Mouse (Mus musculus) natural killer cell, adult 2 months (primary cell): ENCODE results near the gene Itpk1.

Source experiments
- DNase-seq, 2 experiments: peaks; one replicate each; pipeline ENCODE4 v3.0.0; 2022; ENCODE audit warnings: low spot score in 2 of 2

The Itpk1 gene

DNA sequence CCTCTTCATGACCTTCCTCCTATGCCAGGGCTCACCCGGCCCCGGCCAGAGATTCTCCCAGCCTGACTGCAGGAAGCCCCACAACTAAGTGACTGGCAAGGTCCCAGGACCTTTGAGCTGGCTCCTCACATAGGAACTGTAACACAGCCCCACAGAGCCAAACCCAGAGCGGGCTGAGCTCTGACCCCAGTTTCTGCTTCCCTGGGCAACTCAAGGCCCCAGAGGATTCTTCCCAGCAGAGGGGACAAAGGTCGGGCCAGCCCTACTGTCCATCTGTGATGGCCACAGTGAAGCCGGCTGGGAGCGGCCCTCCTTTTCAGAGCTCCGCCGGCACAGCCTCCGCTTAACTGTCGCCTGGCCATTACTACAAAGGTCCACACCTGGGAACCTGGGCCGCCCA lies 13.6 kb downstream of the Itpk1 start:
- no peak for DNase-seq

DNA sequence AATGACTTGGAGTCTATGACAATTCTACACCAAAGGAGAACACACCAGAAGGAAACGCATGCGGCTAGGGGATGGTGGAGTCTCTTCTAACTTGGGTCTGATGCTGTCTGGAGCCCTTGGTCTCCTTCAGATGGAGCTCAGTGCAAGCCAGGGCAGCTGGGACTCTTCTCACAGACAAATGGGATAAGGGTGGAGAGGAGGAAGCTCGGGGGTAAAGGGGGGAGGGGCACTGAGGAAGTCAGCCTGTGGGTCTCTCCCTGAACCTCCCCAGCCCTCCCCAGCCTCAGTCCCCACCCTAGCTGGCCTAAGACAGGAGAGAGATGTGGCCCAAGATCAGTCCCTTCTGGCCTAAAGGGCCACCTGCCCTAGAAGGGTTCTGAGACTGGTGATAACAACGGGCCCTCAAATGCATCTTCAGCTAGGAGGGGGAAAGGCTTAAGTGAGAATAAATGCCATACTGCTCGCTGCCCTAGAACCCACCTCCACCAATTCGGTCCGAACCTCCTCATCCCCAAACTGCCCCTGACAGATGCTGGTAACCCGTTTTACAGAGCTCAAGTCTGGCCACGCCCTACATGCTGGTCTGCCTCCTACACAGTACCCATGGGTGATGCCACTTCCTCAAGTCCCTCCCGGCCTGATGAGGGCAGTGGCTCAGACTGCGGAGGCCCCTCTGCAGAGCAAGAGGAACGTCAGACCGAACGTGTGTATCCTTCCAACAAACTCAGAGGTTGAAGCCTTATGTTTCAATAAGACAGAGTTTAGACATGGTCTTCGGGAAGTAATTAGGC lies 14.8 kb downstream of the Itpk1 start:
- peak; percentile 54 to 55 for DNase-seq

DNA sequence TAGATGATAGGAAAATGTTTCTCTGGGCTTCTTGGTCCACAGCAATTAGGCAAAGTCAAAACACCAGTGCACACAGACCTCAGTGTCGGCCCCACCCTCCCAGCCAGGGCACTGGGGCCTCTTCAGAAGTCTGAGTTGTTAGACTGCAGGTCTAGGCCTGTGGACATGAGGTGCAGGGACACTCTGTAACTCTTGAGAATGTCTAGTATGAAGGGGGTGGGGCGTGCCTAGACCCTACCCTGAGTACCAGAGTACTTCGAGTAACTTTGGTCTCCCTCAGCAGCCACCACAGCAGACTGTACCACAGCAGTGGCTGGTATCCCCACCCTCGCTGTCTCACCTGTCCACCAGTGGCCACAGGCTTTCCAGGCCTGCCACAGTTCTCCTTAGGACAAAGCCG lies 18.4 kb downstream of the Itpk1 start:
- no peak for DNase-seq

DNA sequence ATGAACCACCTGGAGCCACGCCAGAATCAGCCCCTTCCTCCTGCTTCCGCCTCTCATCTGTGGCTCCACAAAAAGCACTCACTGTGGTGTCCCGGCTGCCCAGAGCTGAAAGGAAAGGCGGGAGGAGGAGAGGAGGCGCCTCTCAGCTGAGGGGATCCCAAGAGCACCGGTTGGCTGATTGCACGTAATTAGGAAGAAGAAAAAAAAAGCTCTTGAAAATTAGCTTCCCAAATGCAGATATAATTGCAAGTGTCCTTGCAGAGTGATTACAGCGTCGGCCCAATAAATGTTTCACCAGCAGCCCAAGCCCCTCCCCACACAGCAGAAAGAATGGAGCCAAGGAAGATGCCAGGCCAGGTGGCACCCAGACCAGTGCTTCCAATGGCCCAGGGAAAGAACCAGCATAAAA lies 19.2 kb downstream of the Itpk1 start:
- DNase-seq, result no peak

DNA sequence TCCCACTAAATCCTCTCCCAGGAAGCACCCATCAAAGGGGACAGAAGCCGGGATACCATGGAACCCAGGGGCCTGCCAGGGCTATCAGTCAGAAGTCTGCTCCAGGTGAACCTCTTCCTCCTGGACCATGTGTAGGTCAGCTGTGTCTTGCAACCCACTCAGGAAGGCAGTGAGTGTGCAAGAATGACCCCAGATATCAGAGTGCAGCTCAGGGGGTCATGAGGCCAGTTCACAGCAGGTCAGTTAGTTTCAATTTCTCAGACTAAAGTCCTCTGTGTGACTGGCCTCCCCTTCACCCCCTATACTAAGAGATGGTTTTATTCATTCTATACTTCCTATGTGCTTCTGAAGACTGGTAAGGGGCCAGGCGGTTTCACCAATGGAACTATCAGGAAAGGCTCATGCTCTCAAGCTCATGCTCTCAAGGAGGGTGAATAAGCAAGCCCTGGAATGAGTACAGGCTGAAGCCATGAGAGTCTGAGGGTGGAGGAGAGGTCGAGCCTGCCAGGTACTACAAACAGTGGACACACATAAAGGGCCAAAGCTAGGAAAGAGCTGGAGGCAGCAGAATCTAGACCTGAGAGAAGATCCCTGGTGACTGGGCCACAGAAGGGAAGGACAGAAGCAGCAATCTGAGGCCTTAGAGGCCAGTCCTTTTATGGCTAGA lies 19.9 kb downstream of the Itpk1 start:
- no peak for DNase-seq

DNA sequence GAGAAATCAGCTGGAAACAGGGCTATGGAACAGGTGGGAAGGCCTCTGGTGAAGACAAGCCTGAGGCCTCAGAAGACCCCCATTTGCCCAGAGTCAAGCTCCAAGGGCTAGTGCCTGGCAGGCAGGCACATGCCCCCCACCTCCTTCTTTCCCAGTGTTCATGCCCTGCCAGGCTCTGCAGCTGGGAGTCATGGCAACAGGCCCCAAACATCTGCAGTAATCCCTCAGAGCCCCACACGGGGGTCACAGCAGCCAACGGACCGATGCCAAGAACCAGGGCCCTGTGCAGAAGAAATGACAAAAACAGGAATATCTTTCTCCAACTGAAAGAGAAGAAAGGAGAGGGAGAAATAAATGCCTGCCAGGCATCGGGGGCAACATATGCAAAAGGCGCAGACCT lies 20.8 kb downstream of the Itpk1 start:
- DNase-seq, result no peak

DNA sequence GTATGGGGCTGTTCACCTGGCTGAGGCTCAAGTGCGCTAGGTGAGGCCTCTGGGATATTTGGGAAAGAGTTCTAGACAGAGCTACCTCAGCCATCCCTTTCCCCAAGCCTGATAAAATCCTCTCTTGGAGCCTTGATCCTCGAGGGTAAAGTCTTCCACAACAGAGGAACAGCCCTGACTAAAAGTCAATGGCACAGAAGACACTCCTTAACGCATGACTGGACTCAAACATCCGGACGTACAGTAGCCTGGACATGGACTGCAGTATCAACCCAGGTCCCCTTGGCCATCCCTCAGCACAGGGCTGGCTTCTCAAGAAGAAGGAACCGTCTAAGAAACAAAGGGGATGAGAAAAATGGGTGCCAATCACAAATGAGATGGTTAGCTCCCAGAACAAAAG lies 21.3 kb downstream of the Itpk1 start:
- no peak for DNase-seq

DNA sequence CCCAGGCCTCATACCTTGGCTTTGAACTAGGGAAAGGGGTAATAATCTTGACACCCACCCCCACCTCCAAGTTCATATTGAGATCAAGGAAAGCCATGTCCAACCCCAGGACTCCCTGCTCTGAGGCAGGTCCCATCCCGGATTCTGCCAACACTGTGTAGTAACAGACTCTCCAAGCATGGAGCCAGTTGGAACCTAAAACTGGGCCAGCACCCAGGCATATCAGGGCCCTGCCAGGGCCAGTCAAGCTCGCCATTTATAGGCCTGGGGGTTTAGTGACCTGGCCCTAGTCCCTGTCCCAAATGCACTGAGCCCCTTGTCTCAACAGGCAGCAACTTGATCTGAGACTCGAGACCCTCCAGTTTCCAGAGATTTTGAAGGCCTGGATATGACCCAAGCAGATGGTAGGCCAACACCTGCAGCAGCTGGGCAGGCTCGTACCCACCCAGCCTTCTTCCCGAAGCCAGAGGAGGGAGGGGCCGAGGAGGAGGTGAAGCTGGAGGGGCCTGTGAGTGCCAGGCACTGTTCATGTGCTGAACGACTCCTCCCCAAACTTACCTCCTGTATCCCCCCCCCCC lies 21.9 kb downstream of the Itpk1 start:
- DNase-seq, result no peak

DNA sequence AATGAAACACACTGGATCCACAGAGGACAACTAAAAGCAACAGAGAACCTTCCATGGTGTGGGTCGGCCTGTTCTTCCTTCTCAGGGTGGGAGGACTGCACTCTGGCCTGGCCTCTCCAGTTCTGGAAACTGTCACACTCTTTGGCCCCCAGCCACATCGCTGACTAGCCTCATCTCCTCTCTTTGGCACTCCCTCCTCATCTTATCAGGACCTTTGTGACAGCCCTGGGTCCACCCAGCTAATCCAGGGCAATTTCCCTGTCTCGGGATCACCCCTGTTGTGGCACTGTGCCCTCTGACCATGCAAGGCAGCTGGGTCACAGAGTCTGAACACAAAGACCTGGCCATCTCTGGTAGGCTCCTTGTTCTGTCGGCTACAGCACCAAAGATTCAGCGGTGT lies 22.6 kb downstream of the Itpk1 start:
- DNase-seq, result no peak

DNA sequence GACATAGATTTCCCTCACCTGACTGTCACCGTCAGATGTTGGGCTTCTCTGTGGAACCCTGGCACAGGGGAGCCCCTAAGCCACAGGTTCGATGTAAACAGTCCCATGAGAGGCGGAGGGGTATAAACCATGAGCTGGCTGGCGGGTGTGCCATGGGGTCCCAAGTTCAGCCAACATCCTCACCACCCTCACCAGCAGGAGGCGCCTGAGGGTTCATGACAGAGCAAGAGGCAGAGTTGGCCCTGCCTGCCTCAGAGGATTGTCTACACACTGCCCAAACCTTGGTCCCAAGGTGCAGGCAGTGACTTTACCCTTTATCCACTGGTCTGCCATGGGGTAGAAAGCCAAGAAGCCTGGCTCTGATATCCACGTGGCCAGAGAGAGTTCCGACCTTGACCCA lies 23.1 kb downstream of the Itpk1 start:
- peak in 1 of 2 experiments; percentile 48 for DNase-seq

DNA sequence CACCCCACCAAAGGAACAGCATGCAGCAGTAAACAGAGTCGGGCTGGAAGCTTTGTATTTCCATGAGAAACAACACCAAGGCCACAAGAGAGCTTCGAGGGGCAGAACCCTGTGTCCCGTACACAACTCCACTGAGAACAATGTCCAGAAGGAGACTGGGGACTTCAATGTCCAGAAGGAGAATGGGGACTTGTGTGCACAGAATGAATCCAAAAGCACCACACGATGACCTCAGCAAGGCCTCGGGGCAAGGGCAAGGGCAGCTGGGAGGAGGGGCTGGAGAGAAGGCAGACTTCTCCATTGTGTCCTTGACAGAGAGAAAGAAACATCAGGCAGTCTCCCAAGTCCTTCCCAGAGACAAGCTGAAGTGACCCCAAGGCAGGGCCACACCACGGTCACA lies 25.9 kb downstream of the Itpk1 start:
- DNase-seq, result no peak

DNA sequence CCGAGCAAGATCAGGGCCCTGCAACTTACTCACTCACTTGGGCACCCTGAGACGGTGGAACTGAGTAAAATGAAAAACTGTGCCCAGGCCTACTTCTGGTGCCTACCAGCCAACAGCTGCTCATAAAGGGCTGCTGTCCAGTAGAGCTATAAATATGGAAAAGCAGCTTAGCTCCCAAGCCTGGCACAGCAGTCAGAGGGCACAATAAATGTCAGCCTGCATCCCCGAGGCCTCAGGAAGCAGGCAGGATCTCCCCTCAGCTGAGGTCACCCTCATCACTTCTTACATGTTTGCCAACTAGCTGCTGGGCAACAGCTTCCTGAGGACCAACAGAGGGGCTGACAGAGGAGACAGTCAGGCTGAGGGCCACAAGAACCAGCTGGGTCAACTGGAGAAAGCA lies 27.6 kb downstream of the Itpk1 start:
- no peak for DNase-seq

DNA sequence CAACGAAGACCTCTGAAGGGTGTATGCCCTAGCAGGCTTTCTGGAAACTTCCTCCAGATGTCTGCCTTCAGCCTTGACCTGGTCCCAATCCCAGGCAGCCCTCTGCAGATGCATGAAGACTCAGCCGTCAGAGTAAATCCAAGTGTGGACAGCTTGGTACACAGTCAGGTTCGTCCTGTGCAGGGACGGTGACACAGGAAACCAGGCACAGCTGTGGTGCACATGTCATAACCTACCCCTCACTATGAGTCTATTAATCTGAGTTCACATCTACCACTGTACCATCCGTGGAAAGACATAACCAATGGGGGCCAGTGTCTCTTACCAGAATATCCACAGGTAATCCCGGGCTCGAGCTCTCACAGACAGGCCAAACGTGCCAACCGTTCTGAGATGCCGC lies 30.2 kb downstream of the Itpk1 start:
- DNase-seq, result peak in 1 of 2 experiments; percentile 43

DNA sequence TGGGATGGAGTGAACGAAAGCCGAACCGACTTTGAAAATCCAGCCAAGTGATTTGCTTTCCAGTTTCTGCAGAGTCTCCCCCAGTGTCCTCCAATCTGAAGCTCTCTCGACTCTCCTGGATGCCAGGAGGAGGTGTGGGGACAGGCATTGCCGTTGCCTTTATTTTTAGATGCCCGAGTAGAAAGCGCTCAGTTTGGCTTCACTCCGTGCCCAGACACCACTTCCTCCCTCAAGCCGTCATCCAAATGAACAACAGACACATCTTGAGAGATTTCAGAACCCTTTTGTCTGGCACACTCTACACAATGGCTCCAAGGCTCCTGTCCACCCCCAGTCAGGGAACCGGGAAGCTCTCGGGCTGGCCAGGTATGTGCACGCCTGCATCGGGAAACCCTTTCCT lies 30.6 kb downstream of the Itpk1 start:
- DNase-seq, result peak in 1 of 2 experiments; percentile 36

DNA sequence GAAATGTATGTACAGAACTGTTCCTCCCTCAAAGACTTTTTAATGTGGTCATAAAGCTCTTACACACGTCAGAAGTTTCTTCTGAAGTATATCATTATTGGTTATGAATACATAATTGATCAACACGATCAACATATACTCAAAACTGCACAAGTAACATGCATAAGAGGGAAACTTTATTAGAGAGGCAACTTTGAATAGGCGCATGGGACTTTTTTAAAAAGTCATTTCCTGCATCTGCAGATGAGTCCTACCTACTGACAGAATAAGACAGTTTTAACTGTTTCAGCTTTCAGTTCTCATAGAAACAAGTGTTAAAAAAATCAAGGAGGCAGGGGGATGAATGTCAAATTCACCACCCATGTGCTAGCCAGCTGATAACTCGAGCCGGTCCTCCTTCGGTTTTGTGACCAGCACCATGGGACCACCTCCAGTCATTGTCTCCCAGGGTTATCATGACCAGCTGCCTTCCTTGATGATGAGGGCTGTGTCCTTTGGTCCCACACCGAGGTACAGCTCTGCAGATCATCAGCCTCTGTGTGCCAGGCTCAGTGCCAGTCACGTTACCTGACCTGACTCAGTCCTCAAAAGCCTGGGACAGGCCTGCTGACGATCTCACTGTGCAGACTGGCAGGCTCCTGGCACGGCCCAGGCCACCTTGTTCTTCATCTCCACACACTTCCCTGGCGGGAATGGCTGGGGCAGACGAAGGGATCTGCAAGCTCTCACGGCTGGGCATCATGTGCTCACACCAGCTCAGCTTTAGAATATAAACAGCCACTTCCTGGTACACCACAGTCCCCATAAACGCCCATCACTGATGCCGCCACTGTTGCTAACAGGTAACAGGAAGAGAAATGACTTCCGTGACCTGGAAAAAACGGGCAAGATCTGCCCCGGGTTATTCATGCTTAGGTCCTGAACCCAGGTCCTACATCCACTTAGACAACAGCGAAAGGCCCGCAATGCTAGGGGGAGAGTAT lies 31.6 kb downstream of the Itpk1 start:
- peak in 1 of 2 experiments; percentile 50 for DNase-seq

DNA sequence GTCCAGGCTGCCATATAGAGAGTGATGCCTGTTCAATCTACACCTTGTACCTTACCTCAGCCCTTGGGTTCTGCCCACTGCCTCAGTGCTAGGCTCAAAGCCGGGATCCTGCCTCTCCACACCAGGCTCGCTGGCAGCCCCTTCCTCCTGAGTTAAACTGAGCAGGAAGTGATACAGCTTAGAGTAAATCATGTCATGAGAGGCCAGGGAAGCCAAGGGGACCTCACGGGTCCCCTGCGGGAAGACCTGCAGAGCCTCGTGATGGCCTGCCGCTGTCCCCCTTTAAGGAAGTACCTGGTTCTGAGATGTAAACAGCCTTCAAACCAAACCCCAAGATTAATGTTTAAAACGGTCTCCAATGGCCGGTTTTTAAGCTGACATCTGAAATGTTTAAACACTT lies 32.6 kb downstream of the Itpk1 start:
- DNase-seq, result no peak

DNA sequence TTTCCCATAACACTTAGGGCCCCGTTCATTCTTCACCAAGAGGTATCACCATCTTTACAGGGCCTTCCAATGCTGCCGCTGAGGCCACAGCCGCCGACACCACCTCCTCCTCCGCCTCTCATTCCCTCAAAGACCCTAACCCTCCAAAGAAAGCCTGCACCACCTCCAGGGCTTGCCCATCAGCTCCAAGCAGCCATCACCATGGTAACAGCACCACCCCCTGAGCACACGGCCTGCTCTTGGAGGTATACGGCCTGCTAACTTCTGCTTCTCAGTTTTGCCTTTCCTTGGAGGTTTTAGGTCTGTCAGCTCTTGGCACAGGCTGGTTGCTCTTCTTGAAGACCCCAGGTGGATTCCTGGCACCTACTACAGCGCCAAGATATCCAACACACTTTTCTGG lies 33.9 kb downstream of the Itpk1 start:
- DNase-seq, result no peak

DNA sequence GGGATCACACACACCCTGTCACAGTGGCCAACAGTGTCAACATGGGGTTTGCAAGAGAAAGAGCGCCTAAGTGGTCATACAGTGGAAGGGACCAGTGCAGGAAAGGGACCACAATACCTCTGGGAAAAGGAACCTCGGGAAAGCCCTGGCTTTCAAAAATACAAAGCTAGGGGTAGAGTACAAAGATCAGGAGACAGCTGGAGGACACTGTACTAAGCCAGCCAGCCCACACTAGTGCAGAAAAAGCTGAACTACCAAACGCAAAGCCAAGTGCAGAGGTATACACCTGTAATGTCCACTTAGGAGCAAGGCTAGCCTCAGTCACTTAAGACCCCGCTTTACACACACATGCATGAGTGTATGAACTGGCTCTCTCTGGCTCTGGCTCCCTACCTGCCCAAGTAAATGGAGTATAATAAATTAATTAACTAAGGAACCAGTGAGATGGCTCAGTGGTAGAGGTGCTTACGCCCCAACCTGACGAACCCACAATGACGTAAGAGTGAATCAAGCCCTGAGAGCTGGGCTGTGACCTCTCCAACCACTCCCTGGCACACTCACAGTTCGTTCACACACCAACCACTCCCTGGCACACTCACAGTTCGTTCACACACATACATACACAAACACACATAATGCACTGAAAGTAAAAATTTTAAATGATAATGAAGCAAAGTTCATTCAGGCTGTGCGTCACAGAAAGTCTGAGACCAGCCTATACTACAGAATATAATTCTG lies 39.1 kb downstream of the Itpk1 start:
- DNase-seq, result peak; percentile 54 to 76

DNA sequence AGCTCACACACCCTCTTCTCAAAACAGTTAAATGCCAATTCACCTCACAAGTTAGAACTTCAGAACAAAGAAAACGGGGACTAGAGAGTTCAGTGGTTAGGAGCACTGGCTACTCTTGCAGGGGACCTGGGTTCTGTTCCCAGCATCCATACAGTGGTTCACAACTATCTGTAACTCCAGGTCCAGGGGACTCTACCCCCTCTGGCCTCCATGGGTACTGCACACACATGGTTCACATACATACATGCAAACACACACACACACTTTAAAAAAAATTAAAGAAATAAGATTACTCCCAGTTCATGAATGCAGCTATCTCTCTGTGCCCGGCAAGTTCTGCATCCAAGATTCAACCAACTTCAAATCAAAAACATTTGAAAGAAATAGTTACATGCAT lies 40.7 kb downstream of the Itpk1 start:
- DNase-seq, result no peak

DNA sequence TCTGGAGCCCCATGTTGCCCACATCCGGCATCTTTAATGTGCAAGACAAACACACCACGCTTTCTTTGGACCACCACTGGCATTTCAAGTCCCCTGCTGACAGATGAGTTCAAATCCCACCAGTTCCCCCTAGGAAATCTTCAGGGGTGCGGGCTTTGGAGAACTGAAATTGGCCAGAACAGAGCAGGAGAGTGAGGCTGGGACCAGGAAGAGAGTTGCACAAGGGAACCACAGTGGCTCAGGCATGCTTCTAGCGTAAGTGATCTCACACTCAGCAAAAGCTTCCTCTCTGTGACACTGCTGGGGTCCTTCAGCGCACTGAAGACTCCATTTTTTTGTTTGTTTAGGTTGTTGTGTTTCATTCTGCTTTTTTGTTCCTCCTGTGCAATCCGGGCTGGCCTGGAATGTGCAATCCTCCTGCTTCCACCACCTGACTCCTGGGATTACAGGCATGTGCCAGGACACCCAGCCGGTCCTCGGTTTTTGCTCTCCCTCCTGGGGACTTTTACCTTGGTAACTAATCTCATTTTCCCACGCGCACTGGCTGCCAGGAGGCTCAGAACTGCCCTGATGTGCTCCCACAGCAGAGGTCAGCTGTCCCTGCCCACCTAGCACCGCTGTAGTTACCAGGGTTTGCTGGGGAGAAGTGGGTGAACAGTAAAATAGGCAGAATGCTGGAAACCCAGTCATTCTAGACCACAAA lies 41.2 kb downstream of the Itpk1 start:
- DNase-seq, result no peak

DNA sequence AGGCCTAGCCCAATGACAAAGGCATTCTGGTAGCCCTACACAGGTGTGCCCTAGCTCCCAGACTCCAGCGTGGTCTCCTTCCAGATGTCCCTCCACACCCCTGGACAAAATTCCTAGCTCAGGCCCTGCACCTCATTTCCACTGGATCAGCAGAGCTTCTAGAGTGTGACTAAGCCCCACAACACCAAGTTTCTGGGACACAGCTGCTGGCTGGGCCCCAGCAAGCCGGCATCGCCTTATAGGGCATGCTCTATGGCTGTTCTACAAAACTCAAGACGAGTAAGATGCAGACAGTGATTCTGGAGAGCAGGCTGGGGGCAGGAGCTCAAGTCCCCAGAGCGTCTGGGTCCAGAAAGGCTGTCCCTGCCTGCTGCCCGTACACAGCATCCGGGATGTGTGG lies 43.0 kb downstream of the Itpk1 start:
- DNase-seq, result no peak
